Mouse (Mus musculus) frontal cortex, adult (tissue): ENCODE data around the gene S100a4.

Experiments
- ATAC-seq: cut with Nextera tagmentation; 2 replicates; pipeline ENCODE4 v1.9.2; 2017; ENCODE audit warnings: mild to moderate bottlenecking, moderate library complexity, mixed read lengths; ENCODE audit not compliant: low TSS enrichment

S100a4 gene

GRCm38 (mm10) chr3:90603623-90604022 is at the start of gene S100a4:
Gene S100a4 (plus strand): TSS chr3:90603771.
- ATAC-seq: no peak

GRCm38 (mm10) chr3:90555954-90556353 is 47.6 kb upstream of the S100a4 start:
- ATAC-seq: peak; percentile 88

- ATAC-seq: no peak
Observed at GRCm38 (mm10) chr3:90560008-90560628, 43.5 kb upstream of the S100a4 start, which contains the start of gene S100a3. Gene S100a3 (plus strand): TSS chr3:90560578.

- no peak for ATAC-seq
Observed at GRCm38 (mm10) chr3:90574691-90575090, 28.9 kb upstream of the S100a4 start.

GRCm38 (mm10) chr3:90575320-90575719 is 28.3 kb upstream of the S100a4 start:
- no peak for ATAC-seq

GRCm38 (mm10) chr3:90576351-90577001 is 27.1 kb upstream of the S100a4 start:
- ATAC-seq: peak; percentile 47; the same call in 1 of the 2 replicates

- ATAC-seq: no peak
Observed at GRCm38 (mm10) chr3:90579433-90579832, 24.1 kb upstream of the S100a4 start.

GRCm38 (mm10) chr3:90581141-90581540 is 22.4 kb upstream of the S100a4 start:
- ATAC-seq: no peak

GRCm38 (mm10) chr3:90582156-90582555 is 21.4 kb upstream of the S100a4 start:
- no peak for ATAC-seq

GRCm38 (mm10) chr3:90582556-90582955 is 21.0 kb upstream of the S100a4 start:
- ATAC-seq: no peak

- no peak for ATAC-seq
Observed at GRCm38 (mm10) chr3:90583893-90584292, 19.7 kb upstream of the S100a4 start.

- ATAC-seq: peak; percentile 86
Observed at GRCm38 (mm10) chr3:90585595-90585994, 18.0 kb upstream of the S100a4 start.

GRCm38 (mm10) chr3:90586016-90586643 is 17.4 kb upstream of the S100a4 start:
- ATAC-seq: no peak

GRCm38 (mm10) chr3:90586906-90587305 is 16.7 kb upstream of the S100a4 start:
- ATAC-seq: no peak

- ATAC-seq: peak; percentile 86
Observed at GRCm38 (mm10) chr3:90587361-90588101, 16.0 kb upstream of the S100a4 start.

- no peak for ATAC-seq
Observed at GRCm38 (mm10) chr3:90589390-90589789, 14.2 kb upstream of the S100a4 start.

GRCm38 (mm10) chr3:90589947-90590346 is 13.6 kb upstream of the S100a4 start, which contains the start of gene S100a2:
Gene S100a2 (plus strand): TSS chr3:90590247.
- no peak for ATAC-seq

- ATAC-seq: no peak
Observed at GRCm38 (mm10) chr3:90594466-90594865, 9.1 kb upstream of the S100a4 start.

- ATAC-seq: no peak
Observed at GRCm38 (mm10) chr3:90595556-90595955, 8.0 kb upstream of the S100a4 start.

GRCm38 (mm10) chr3:90596810-90597209 is 6.8 kb upstream of the S100a4 start:
- no peak for ATAC-seq

- ATAC-seq: no peak
Observed at GRCm38 (mm10) chr3:90597736-90598135, 5.8 kb upstream of the S100a4 start.

GRCm38 (mm10) chr3:90598212-90598611 is 5.4 kb upstream of the S100a4 start:
- no peak for ATAC-seq
